Mouse (Mus musculus): ENCODE measurements at regions not wholly inside any gene's neighbourhood (a gene's known extent, or its start where the extent isn't known, plus 50 kb on each side); places are given as distances from the start of the nearest gene placed in this dataset.
"Not testable (repeated sequence)": the region's sequence is repeated elsewhere in the genome, so short reads cannot be mapped to it uniquely, and the experiment has no call there.

DNA sequence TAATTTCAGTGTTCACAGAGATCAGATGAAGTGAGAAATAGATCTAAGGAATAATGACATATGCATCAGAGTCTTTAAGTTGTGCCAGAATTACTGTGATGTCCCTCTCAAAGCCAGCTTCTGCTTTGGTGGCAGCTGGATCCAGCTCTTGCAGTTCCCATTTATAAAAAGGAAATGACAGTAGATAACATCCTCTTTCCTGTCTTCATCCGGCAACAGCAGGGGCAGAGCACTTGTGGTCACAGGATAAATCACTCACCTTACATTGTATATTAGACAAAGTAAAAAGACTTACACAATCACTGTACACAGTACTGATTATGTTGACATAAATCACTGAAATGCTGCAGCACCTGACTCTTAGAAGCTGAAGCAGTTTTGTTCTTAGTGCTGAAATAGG is 1214.2 kb downstream of the Adam6a start:
- ATAC-seq (ENCODE audit: low FRiP score); H3K27me3 ChIP-seq; H3K36me3 ChIP-seq; H3K27ac ChIP-seq; H3K4me1 ChIP-seq; H3K4me2 ChIP-seq (replicated peaks); H3K9ac ChIP-seq; H3K4me3 ChIP-seq: not testable (repeated sequence)
- peaks cover 14% of the 10 kb centered on the region; the same call in 1 of the 2 replicates for H3K9me3 ChIP-seq (replicated peaks)
- WGBS: 90% methylated on average over 1 of the region's 1 CpGs

DNA sequence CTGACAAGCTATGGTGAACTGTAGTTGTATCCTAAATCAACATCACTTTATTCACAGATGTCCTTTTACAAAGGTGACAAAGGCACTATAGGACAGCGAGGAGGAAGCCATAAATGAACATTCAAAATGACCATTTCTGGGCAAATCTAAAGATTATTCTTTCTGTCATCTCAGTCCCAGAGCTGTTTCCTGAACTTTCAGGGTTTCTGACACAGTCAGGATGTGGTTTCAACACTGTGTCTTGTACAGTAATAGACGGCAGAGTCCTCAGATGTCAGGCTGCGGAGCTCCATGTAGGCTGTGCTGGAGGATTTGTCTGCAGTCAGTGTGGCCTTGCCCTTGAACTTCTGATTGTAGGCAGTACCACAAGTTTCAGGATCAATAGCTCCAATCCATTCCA is 1220.5 kb downstream of the Adam6a start:
- not testable (repeated sequence) for H3K4me3 ChIP-seq, H3K9ac ChIP-seq

GRCm38 (mm10) chr12:114775414-114775813 is 1231.7 kb downstream of the Adam6a start:
- not testable (repeated sequence) for ATAC-seq (ENCODE audit: low FRiP score); H3K4me1 ChIP-seq; H3K36me3 ChIP-seq; H3K4me2 ChIP-seq (replicated peaks); H3K27me3 ChIP-seq; H3K27ac ChIP-seq; H3K9ac ChIP-seq; H3K4me3 ChIP-seq
- WGBS: 71% methylated on average over 2 of the region's 2 CpGs
- H3K9me3 ChIP-seq (replicated peaks): peaks cover 58% of the 10 kb centered on the region

More for the DNA sequence above, 1220.5 kb downstream of the Adam6a start:
- not testable (repeated sequence) for H3K36me3 ChIP-seq; H3K27me3 ChIP-seq; H3K4me2 ChIP-seq (replicated peaks); ATAC-seq (ENCODE audit: low FRiP score); H3K27ac ChIP-seq; H3K4me1 ChIP-seq
- H3K9me3 ChIP-seq (replicated peaks): peaks cover 27% of the 10 kb centered on the region
- WGBS: 83% methylated on average over 3 of the region's 3 CpGs

DNA sequence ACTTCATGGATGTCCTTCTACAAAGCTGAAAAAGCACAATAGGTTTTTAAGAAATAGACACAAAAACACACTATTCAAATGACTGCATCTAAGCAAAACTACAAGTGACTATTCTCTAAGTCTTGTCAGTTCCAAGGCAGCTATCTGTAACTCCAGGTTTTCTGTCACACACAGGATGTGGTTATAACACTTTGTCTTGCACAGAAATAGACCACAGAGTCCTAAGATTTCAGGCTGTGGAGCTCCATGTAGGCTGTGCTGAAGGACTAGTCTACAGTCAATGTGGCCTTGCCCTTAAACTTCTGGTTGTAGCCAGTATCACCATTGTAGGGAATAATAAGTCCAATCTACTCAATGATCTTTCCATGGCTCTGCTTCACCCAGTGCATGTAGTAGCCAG is 1243.1 kb upstream of the Zfp386 start:
- peaks cover 25% of the 10 kb centered on the region for H3K9me3 ChIP-seq (replicated peaks)
- H3K27ac ChIP-seq: no peak overlapping the region
- no peak overlapping the region for H3K9ac ChIP-seq
- no peak for ATAC-seq (ENCODE audit: low FRiP score)
- no peak overlapping the region for H3K4me2 ChIP-seq (replicated peaks)
- no peaks in the 10 kb centered on the region for H3K4me1 ChIP-seq
- H3K36me3 ChIP-seq: no peaks in the 10 kb centered on the region
- H3K4me3 ChIP-seq: no peak overlapping the region
- H3K27me3 ChIP-seq: no peaks in the 10 kb centered on the region

GRCm38 (mm10) chr12:114809186-114809585 is 1238.3 kb upstream of the Zfp386 start:
- Histone ChIP-seq H3K4me1 (no peaks in the 10 kb centered on the region), H3K4me3 (no peak overlapping the region), H3K27ac (no peak overlapping the region), H3K4me2 (replicated peaks) (no peak overlapping the region), H3K36me3 (no peaks in the 10 kb centered on the region), H3K9me3 (replicated peaks) (peaks cover 27% of the 10 kb centered on the region), H3K9ac (no peak overlapping the region), H3K27me3 (no peaks in the 10 kb centered on the region)
- 73% methylated on average over 1 of the region's 1 CpGs for WGBS
- ATAC-seq (ENCODE audit: low FRiP score): no peak

GRCm38 (mm10) chr12:114816858-114817257 is 1230.7 kb upstream of the Zfp386 start:
- not testable (repeated sequence) for H3K4me2 ChIP-seq (replicated peaks); H3K27me3 ChIP-seq; H3K36me3 ChIP-seq; H3K4me3 ChIP-seq; H3K9ac ChIP-seq; H3K27ac ChIP-seq; ATAC-seq (ENCODE audit: low FRiP score); H3K4me1 ChIP-seq
- 65% methylated on average over 1 of the region's 1 CpGs for WGBS
- peaks cover 22% of the 10 kb centered on the region for H3K9me3 ChIP-seq (replicated peaks)

GRCm38 (mm10) chr12:114832916-114833315 is 1214.6 kb upstream of the Zfp386 start:
- Histone ChIP-seq H3K9ac (no peak overlapping the region), H3K27ac (no peak overlapping the region), H3K27me3 (no peaks in the 10 kb centered on the region), H3K9me3 (replicated peaks) (peaks cover 39% of the 10 kb centered on the region), H3K36me3 (no peaks in the 10 kb centered on the region), H3K4me2 (replicated peaks) (no peak overlapping the region), H3K4me3 (no peak overlapping the region), H3K4me1 (no peaks in the 10 kb centered on the region)
- no peak for ATAC-seq (ENCODE audit: low FRiP score)

Data from hindbrain, embryonic 12.5 days (tissue).